Comparison of ENCODE assay signal across 8 mouse cellular contexts in the genomic region with DNA sequence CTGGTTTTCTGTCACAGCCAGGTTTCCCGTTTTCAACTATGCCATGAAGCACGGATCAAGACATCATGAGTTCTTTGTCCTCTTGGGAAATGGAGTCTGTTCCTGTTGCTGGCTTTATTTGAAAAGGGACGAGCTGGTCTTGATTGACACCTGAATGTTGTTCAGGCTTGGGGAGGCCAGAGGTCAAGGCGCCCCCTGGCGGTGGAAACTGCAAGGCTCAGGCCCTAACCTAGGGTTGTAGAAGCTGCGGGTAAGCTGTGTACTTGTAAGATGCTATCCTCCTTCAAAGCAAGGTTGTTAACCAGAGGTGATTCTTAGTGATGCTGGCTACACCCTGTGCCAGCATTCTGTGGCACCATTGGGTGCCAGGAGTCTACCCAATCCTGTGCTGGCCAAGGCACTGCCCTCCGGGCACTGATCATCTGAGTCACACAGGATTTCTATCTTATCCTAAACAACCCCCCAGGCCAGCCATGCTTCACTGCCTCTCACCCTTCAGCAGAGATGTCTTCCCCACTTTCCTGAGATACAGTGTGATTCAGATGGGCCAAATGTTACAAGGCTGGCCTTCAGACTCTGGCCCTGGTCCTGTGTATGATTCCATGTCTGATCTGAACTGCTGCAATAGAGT. TPM values are rescaled to one million over a fixed set of nuclear protein-coding genes. Genes with fewer than 3 reads are reported as not detected.
A peak's percentile ranks its signal among the peaks of the same experiment; 100 is the strongest.
DNase-seq lines count a peak whose midpoint lies in the region; ATAC-seq and TF ChIP-seq lines count a peak whose summit lies in the region.

No protein-coding gene starts in this region.

- H3K9me3 ChIP-seq in forebrain, embryonic 10.5 days, result no peaks in the 10 kb centered on the region
- no peaks in the 10 kb centered on the region for H3K9me3 ChIP-seq in forebrain, embryonic 15.5 days

- H3ac ChIP-seq in C2C12 (ENCODE audit: control insufficient read depth, insufficient read length, low read depth), result no peak overlapping the region

- H3K27ac ChIP-seq in forebrain, embryonic 10.5 days, result no peak overlapping the region
- H3K27ac ChIP-seq in forebrain, embryonic 15.5 days (replicated peaks), result no peak overlapping the region

- TF ChIP-seq CTCF in C2C12 (IDR thresholded peaks at IDR 0.05; ENCODE audit: control insufficient read depth, insufficient read depth, insufficient read length), result peak; percentile 85
- TF ChIP-seq CTCF in brain, embryonic 14.5 days (IDR thresholded peaks at IDR 0.05; ENCODE audit: borderline replicate concordance, extremely low read depth, insufficient read depth, insufficient read length), result peak; percentile 68

- ATAC-seq in forebrain, embryonic 15.5 days (replicated peaks), result no peak

- H3K27me3 ChIP-seq in forebrain, embryonic 10.5 days (ENCODE audit: poor library complexity, severe bottlenecking), result no peaks in the 10 kb centered on the region
- H3K27me3 ChIP-seq in forebrain, embryonic 15.5 days, result no peaks in the 10 kb centered on the region
- H3K27me3 ChIP-seq in C2C12 (ENCODE audit: control insufficient read depth, insufficient read depth, insufficient read length), result no peaks in the 10 kb centered on the region

- H3K4me2 ChIP-seq in forebrain, embryonic 15.5 days (replicated peaks), result no peak overlapping the region

- H3K4me1 ChIP-seq in forebrain, embryonic 10.5 days, result no peaks in the 10 kb centered on the region
- peaks cover 2% of the 10 kb centered on the region; the same call in 1 of the 2 replicates for H3K4me1 ChIP-seq in forebrain, embryonic 15.5 days

- no peak overlapping the region for H3K4me3 ChIP-seq in forebrain, embryonic 10.5 days
- no peak overlapping the region for H3K4me3 ChIP-seq in forebrain, embryonic 15.5 days
- no peak overlapping the region for H3K4me3 ChIP-seq in C2C12 (ENCODE audit: insufficient read depth, poor library complexity, severe bottlenecking)

- no peaks in the 10 kb centered on the region for H3K79me3 ChIP-seq in C2C12 (ENCODE audit: low read depth)

- no peaks in the 10 kb centered on the region for H3K79me2 ChIP-seq in C2C12 (ENCODE audit: control insufficient read depth, insufficient read depth)

- 32% methylated on average over 7 of the region's 7 CpGs for WGBS in forebrain, embryonic 10.5 days
- WGBS in forebrain, embryonic 15.5 days, result 33% methylated on average over 7 of the region's 7 CpGs
- 26% methylated on average over 7 of the region's 7 CpGs for WGBS in large intestine, adult 2 months

- TF ChIP-seq POLR2A in brain, embryonic 14.5 days (IDR thresholded peaks at IDR 0.05; ENCODE audit: borderline replicate concordance, extremely low read depth, insufficient read depth, insufficient read length, poor library complexity, severe bottlenecking), result no peak

- H3K9ac ChIP-seq in forebrain, embryonic 15.5 days (replicated peaks), result no peak overlapping the region

- DNase-seq in forebrain, embryonic 10.5 days (ENCODE audit: extremely low spot score, low spot score), result peak; percentile 56
- peak; percentile 42 for DNase-seq in brain, embryonic 14.5 days (ENCODE audit: low read depth)
- DNase-seq in forelimb bud, embryonic 11.5 days (ENCODE audit: low read depth, low spot score), result peak; percentile 38
- peak; percentile 54 for DNase-seq in large intestine, adult 2 months (ENCODE audit: low read depth, low spot score)
- peak; percentile 48 to 73 for DNase-seq in monocyte, adult 2 months (ENCODE audit: low read depth in 1 of 2, low spot score in 2 of 2)
- DNase-seq in thymus, adult 18-20 months, result peak; percentile 52 to 59

- no peaks in the 10 kb centered on the region for H3K36me3 ChIP-seq in forebrain, embryonic 10.5 days (replicated peaks)
- H3K36me3 ChIP-seq in forebrain, embryonic 15.5 days, result no peaks in the 10 kb centered on the region
- H3K36me3 ChIP-seq in C2C12 (ENCODE audit: control insufficient read depth, insufficient read depth), result no peaks in the 10 kb centered on the region

TF ChIP-seq in C2C12, 6 proteins besides CTCF, POLR2A, EP300 and RAD21:
- no peak for TF ChIP-seq MYOG (IDR thresholded peaks at IDR 0.05; ENCODE audit: control insufficient read depth, extremely low read depth, insufficient read length)
- no peak for TF ChIP-seq CEBPB (IDR thresholded peaks at IDR 0.05; ENCODE audit: low read depth)
- no peak for TF ChIP-seq MYOD1 (IDR thresholded peaks at IDR 0.05; ENCODE audit: control insufficient read depth, insufficient read length, low read depth)
- TF ChIP-seq FOSL1 (IDR thresholded peaks at IDR 0.05; ENCODE audit: insufficient read depth, low read length, poor library complexity, severe bottlenecking), result no peak
- no peak for TF ChIP-seq USF1 (IDR thresholded peaks at IDR 0.05; ENCODE audit: low read depth)
- no peak for TF ChIP-seq MAX (IDR thresholded peaks at IDR 0.05)

RNA-seq across cellular contexts. Expression of gene Inpp5d, which starts 11.6 kb away (rescaled TPM):
- polyA plus RNA-seq in forebrain, embryonic 10.5 days (2016; fragmentation: Nextera tagmentation; extraction: Ambion mirVana), result 2.8 and 4.1 TPM in 2 replicates
- polyA plus RNA-seq in forebrain, embryonic 15.5 days (2015; fragmentation: Nextera tagmentation; extraction: Ambion mirVana), result 3.9 and 5.1 TPM in 2 replicates
- 0.06 TPM for polyA plus RNA-seq in C2C12 (2012; fragmentation: generic; extraction: Trizol)
- polyA plus RNA-seq in brain, embryonic 14.5 days (2012; rRNA removed), result 4.6 and 4.9 TPM in 2 replicates
- 21.1 and 31.7 TPM in 2 replicates for polyA plus RNA-seq in large intestine, adult 2 months (2012; rRNA removed)

RNA-seq across cellular contexts. Expression of gene Ngef, which starts 34.9 kb away (rescaled TPM):
- polyA plus RNA-seq in forebrain, embryonic 10.5 days (2016; fragmentation: Nextera tagmentation; extraction: Ambion mirVana), result 3.6 and 4.7 TPM in 2 replicates
- 20.8 and 21.9 TPM in 2 replicates for polyA plus RNA-seq in forebrain, embryonic 15.5 days (2015; fragmentation: Nextera tagmentation; extraction: Ambion mirVana)
- 15.6 TPM for polyA plus RNA-seq in C2C12 (2012; fragmentation: generic; extraction: Trizol)
- 9.7 and 11.9 TPM in 2 replicates for polyA plus RNA-seq in brain, embryonic 14.5 days (2012; rRNA removed)
- polyA plus RNA-seq in large intestine, adult 2 months (2012; rRNA removed), result 16.7 and 21.0 TPM in 2 replicates
